Mouse (Mus musculus) hindbrain, embryonic 15.5 days (tissue): ENCODE data around the gene Gm21750. TPM values are rescaled to one million over a fixed set of nuclear protein-coding genes. Genes with fewer than 3 reads are reported as not detected.
"Not testable (repeated sequence)": the region's sequence is repeated elsewhere in the genome, so short reads cannot be mapped to it uniquely, and the experiment has no call there.

Source experiments
- ATAC-seq: fragments of 200-750 bp; cut with Nextera tagmentation; 2 replicates; pipeline ENCODE4 v1.8.0; 2017; ENCODE audit warnings: low read depth, moderate number of reproducible peaks, moderate TSS enrichment; ENCODE audit not compliant: low FRiP score
- H3K27ac ChIP-seq: fragments of 300-500 bp; sonication (generic); replicated peaks from 2 replicates; pipeline ENCODE4 v1.5.1; 2015; ENCODE audit warnings: mild to moderate bottlenecking, inconsistent platforms
- H3K27me3 ChIP-seq: fragments of 300-500 bp; sonication (generic); 2 replicates; pipeline ENCODE4 v1.6.1; 2015; ENCODE audit warnings: control low read depth, inconsistent platforms
- H3K36me3 ChIP-seq: fragments of 300-500 bp; sonication (generic); 2 replicates; pipeline ENCODE4 v1.6.1; 2015; ENCODE audit warnings: control low read depth, inconsistent platforms
- H3K4me1 ChIP-seq: fragments of 300-500 bp; sonication (generic); replicated peaks from 2 replicates; pipeline ENCODE4 v1.6.1; 2015; ENCODE audit warnings: control low read depth, inconsistent platforms
- H3K4me2 ChIP-seq: fragments of 300-500 bp; sonication (generic); 2 replicates; pipeline ENCODE4 v1.6.1; 2015; ENCODE audit warnings: moderate library complexity, mild to moderate bottlenecking, inconsistent platforms
- H3K4me3 ChIP-seq: fragments of 300-500 bp; sonication (generic); 2 replicates; pipeline ENCODE4 v1.5.1; 2015; ENCODE audit warnings: mild to moderate bottlenecking, inconsistent platforms
- H3K9ac ChIP-seq: fragments of 300-500 bp; sonication (generic); 2 replicates; pipeline ENCODE4 v1.6.1; 2015; ENCODE audit warnings: inconsistent platforms
- H3K9me3 ChIP-seq: fragments of 300-500 bp; sonication (generic); 2 replicates; pipeline ENCODE4 v1.6.1; 2016; ENCODE audit warnings: control low read depth, inconsistent platforms
- WGBS: fragments of 180-500 bp; shearing (Covaris S2); methylation state at CpG from one replicate; pipeline ENCODE4 v1.1.7; 2015; 5-methylcytosine and 5-hydroxymethylcytosine counted together
- polyA plus RNA-seq: library from polyadenylated mRNA; unstranded; fragments of >200 nt; fragmentation: Nextera tagmentation; extraction: Ambion mirVana; gene quantifications from 2 replicates; pipeline ENCODE4 v1.2.1, GENCODE M21; 2015

The Gm21750 gene
- not detected in 2 replicates for polyA plus RNA-seq

- not testable (repeated sequence) for H3K36me3 ChIP-seq, ATAC-seq, H3K9ac ChIP-seq, H3K9me3 ChIP-seq, H3K27me3 ChIP-seq, H3K4me1 ChIP-seq, H3K4me2 ChIP-seq, H3K27ac ChIP-seq, H3K4me3 ChIP-seq
- WGBS = 89% methylated on average over 3 of the region's 3 CpGs
These were observed at the start of gene Gm21750 for GRCm38 (mm10) chr14:73660925-73661324. Gene Gm21750 (plus strand): TSS chr14:73661225.

GRCm38 (mm10) chr14:73614961-73615360, 46.1 kb upstream of the Gm21750 start:
- not testable (repeated sequence) for ATAC-seq, H3K27ac ChIP-seq, H3K9ac ChIP-seq, H3K4me2 ChIP-seq, H3K27me3 ChIP-seq, H3K36me3 ChIP-seq, H3K4me3 ChIP-seq, H3K4me1 ChIP-seq, H3K9me3 ChIP-seq
- WGBS = 83% methylated on average over 1 of the region's 1 CpGs

GRCm38 (mm10) chr14:73620880-73621279, 40.1 kb upstream of the Gm21750 start:
- Histone ChIP-seq H3K4me1 (no peaks in the 10 kb centered on the region), H3K4me2 (no peak overlapping the region), H3K27ac (no peak overlapping the region), H3K9me3 (peaks cover 3% of the 10 kb centered on the region; the same call in 1 of the 2 replicates), H3K4me3 (no peak overlapping the region), H3K27me3 (no peaks in the 10 kb centered on the region), H3K36me3 (no peaks in the 10 kb centered on the region), H3K9ac (no peak overlapping the region)
- no peak for ATAC-seq
- 85% methylated on average over 3 of the region's 3 CpGs for WGBS

- Histone ChIP-seq H3K27me3 (no peaks in the 10 kb centered on the region), H3K4me1 (no peaks in the 10 kb centered on the region), H3K9ac (no peak overlapping the region), H3K4me3 (no peak overlapping the region), H3K9me3 (no peaks in the 10 kb centered on the region; the same call in 1 of the 2 replicates), H3K4me2 (no peak overlapping the region), H3K27ac (no peak overlapping the region), H3K36me3 (no peaks in the 10 kb centered on the region)
- no peak for ATAC-seq
- 89% methylated on average over 1 of the region's 1 CpGs for WGBS
These were observed 38.0 kb upstream of the Gm21750 start for GRCm38 (mm10) chr14:73622988-73623387.

- H3K36me3 ChIP-seq = no peaks in the 10 kb centered on the region
- ATAC-seq = no peak
- no peak overlapping the region for H3K4me2 ChIP-seq
- no peak overlapping the region for H3K27ac ChIP-seq
- no peaks in the 10 kb centered on the region for H3K27me3 ChIP-seq
- H3K4me1 ChIP-seq = no peaks in the 10 kb centered on the region
- H3K4me3 ChIP-seq = no peak overlapping the region
- no peaks in the 10 kb centered on the region for H3K9me3 ChIP-seq
- H3K9ac ChIP-seq = no peak overlapping the region
- 67% methylated on average over 3 of the region's 3 CpGs for WGBS
These were observed 35.6 kb upstream of the Gm21750 start for GRCm38 (mm10) chr14:73625469-73625868.

GRCm38 (mm10) chr14:73631511-73631910, 29.5 kb upstream of the Gm21750 start:
- Histone ChIP-seq H3K27me3 (no peaks in the 10 kb centered on the region), H3K9ac (no peak overlapping the region), H3K9me3 (no peaks in the 10 kb centered on the region), H3K4me1 (no peaks in the 10 kb centered on the region), H3K4me2 (no peak overlapping the region), H3K4me3 (no peak overlapping the region), H3K36me3 (no peaks in the 10 kb centered on the region), H3K27ac (no peak overlapping the region)
- ATAC-seq = no peak
- WGBS = 85% methylated on average over 4 of the region's 4 CpGs

- H3K27ac ChIP-seq = no peak overlapping the region
These were observed 28.3 kb upstream of the Gm21750 start for GRCm38 (mm10) chr14:73632648-73633263.

GRCm38 (mm10) chr14:73634356-73634755, 26.7 kb upstream of the Gm21750 start:
- H3K4me3 ChIP-seq = no peak overlapping the region
- 87% methylated on average over 3 of the region's 3 CpGs for WGBS

More at GRCm38 (mm10) chr14:73632648-73633263, 28.3 kb upstream of the Gm21750 start:
- H3K4me2 ChIP-seq = no peak overlapping the region
- H3K4me3 ChIP-seq = no peak overlapping the region
- ATAC-seq = peak; percentile 88
- H3K36me3 ChIP-seq = no peaks in the 10 kb centered on the region
- no peaks in the 10 kb centered on the region for H3K9me3 ChIP-seq
- H3K9ac ChIP-seq = no peak overlapping the region
- no peaks in the 10 kb centered on the region for H3K4me1 ChIP-seq
- WGBS = 39% methylated on average over 9 of the region's 9 CpGs
- no peaks in the 10 kb centered on the region for H3K27me3 ChIP-seq

GRCm38 (mm10) chr14:73637460-73637859, 23.6 kb upstream of the Gm21750 start:
- Histone ChIP-seq H3K27me3 (no peaks in the 10 kb centered on the region), H3K4me1 (no peaks in the 10 kb centered on the region), H3K4me3 (no peak overlapping the region), H3K36me3 (no peaks in the 10 kb centered on the region), H3K9me3 (no peaks in the 10 kb centered on the region), H3K27ac (no peak overlapping the region), H3K4me2 (no peak overlapping the region), H3K9ac (no peak overlapping the region)
- ATAC-seq = no peak

More at GRCm38 (mm10) chr14:73634356-73634755, 26.7 kb upstream of the Gm21750 start:
- H3K9ac ChIP-seq = no peak overlapping the region
- H3K36me3 ChIP-seq = no peaks in the 10 kb centered on the region
- no peaks in the 10 kb centered on the region for H3K9me3 ChIP-seq
- no peaks in the 10 kb centered on the region for H3K27me3 ChIP-seq
- no peak for ATAC-seq
- no peak overlapping the region for H3K4me2 ChIP-seq
- no peak overlapping the region for H3K27ac ChIP-seq
- H3K4me1 ChIP-seq = no peaks in the 10 kb centered on the region

- Histone ChIP-seq H3K9ac (no peak overlapping the region), H3K4me3 (no peak overlapping the region), H3K4me2 (no peak overlapping the region), H3K9me3 (no peaks in the 10 kb centered on the region), H3K27me3 (no peaks in the 10 kb centered on the region), H3K4me1 (no peaks in the 10 kb centered on the region), H3K36me3 (no peaks in the 10 kb centered on the region), H3K27ac (no peak overlapping the region)
- no peak for ATAC-seq
- 91% methylated on average over 4 of the region's 4 CpGs for WGBS
These were observed 10.8 kb upstream of the Gm21750 start for GRCm38 (mm10) chr14:73650179-73650578.

- 74% methylated on average over 2 of the region's 2 CpGs for WGBS
- no peaks in the 10 kb centered on the region for H3K4me1 ChIP-seq
- H3K4me2 ChIP-seq = no peak overlapping the region
- no peak for ATAC-seq
- H3K27me3 ChIP-seq = no peaks in the 10 kb centered on the region
- no peaks in the 10 kb centered on the region for H3K9me3 ChIP-seq
- H3K36me3 ChIP-seq = no peaks in the 10 kb centered on the region
- no peak overlapping the region for H3K4me3 ChIP-seq
- no peak overlapping the region for H3K27ac ChIP-seq
- H3K9ac ChIP-seq = no peak overlapping the region
These were observed 9.1 kb downstream of the Gm21750 start for GRCm38 (mm10) chr14:73670091-73670490.

GRCm38 (mm10) chr14:73687726-73688125, 26.7 kb downstream of the Gm21750 start:
- ATAC-seq = no peak
- 65% methylated on average over 4 of the region's 4 CpGs for WGBS
- H3K9ac ChIP-seq = no peak overlapping the region
- no peak overlapping the region for H3K27ac ChIP-seq
- H3K9me3 ChIP-seq = peaks cover 4% of the 10 kb centered on the region; the same call in 1 of the 2 replicates
- H3K4me1 ChIP-seq = no peaks in the 10 kb centered on the region
- H3K4me2 ChIP-seq = no peak overlapping the region
- H3K27me3 ChIP-seq = no peaks in the 10 kb centered on the region
- H3K4me3 ChIP-seq = no peak overlapping the region
- H3K36me3 ChIP-seq = no peaks in the 10 kb centered on the region

- no peak for ATAC-seq
- H3K27me3 ChIP-seq = no peaks in the 10 kb centered on the region
- 76% methylated on average over 2 of the region's 2 CpGs for WGBS
These were observed 27.4 kb downstream of the Gm21750 start for GRCm38 (mm10) chr14:73688427-73688826.

More at GRCm38 (mm10) chr14:73688427-73688826, 27.4 kb downstream of the Gm21750 start:
- Histone ChIP-seq H3K4me3 (no peak overlapping the region), H3K9me3 (peaks cover 4% of the 10 kb centered on the region; the same call in 1 of the 2 replicates), H3K4me2 (no peak overlapping the region), H3K27ac (no peak overlapping the region), H3K4me1 (no peaks in the 10 kb centered on the region), H3K9ac (no peak overlapping the region), H3K36me3 (no peaks in the 10 kb centered on the region)
